8 mouse cellular contexts compared by ENCODE assay signal in the genomic region with DNA sequence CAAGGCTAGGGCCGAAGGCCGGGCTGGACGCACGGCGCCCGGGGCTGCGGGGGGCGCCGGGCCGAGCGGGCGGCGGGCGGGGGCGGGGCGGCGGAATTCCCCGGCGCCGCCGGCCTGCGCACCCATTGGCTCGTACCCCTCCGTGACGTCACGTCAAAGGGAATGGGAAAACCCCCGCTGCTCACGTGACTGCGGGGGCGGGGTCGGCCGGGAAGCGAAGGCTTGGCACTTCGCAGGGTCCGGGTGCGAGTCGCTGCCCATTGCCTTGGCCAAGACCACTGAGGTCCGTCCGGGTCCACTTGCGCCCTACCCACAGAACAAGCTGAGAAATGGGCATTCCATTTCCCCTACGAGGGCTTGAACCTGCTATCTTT. TPM values are rescaled to one million over a fixed set of nuclear protein-coding genes. Genes with fewer than 3 reads are reported as not detected.
DNase-seq lines count a peak whose midpoint lies in the region; ATAC-seq lines count a peak whose summit lies in the region.

Relb (minus strand) TSS at position 78 of the 374 bp plus-strand sequence.

- peak; percentile 81 for DNase-seq in 3134 (ENCODE audit: extremely low read depth, insufficient read length, low spot score)
- DNase-seq in adrenal gland, postnatal 25 days = peak; percentile 96
- DNase-seq in heart, adult 11 months = peak; percentile 99
- DNase-seq in kidney, adult 18-20 months = peak; percentile 88
- peak; percentile 94 for DNase-seq in limb, embryonic 10.5 days (ENCODE audit: low spot score)
- DNase-seq in skeletal muscle tissue, adult 2 months (ENCODE audit: low read depth, low spot score) = peak; percentile 85

- H3K9ac ChIP-seq in embryonic facial prominence, embryonic 12.5 days = peak within 1 kb of the TSS; percentile 55
- H3K9ac ChIP-seq in midbrain, embryonic 12.5 days (replicated peaks) = peak within 1 kb of the TSS; percentile 52

- H3K27ac ChIP-seq in embryonic facial prominence, embryonic 12.5 days = peak within 1 kb of the TSS; percentile 85
- H3K27ac ChIP-seq in limb, embryonic 10.5 days = peak within 1 kb of the TSS; percentile 75
- H3K27ac ChIP-seq in midbrain, embryonic 12.5 days (replicated peaks) = peak within 1 kb of the TSS; percentile 78

- H3K36me3 ChIP-seq in embryonic facial prominence, embryonic 12.5 days = peaks cover 24% of the 10 kb centered on the region
- H3K36me3 ChIP-seq in limb, embryonic 10.5 days = peaks cover 28% of the 10 kb centered on the region
- H3K36me3 ChIP-seq in midbrain, embryonic 12.5 days = peaks cover 25% of the 10 kb centered on the region

- peak within 1 kb of the TSS; percentile 90 for H3K4me2 ChIP-seq in embryonic facial prominence, embryonic 12.5 days (replicated peaks)
- peak within 1 kb of the TSS; percentile 95 for H3K4me2 ChIP-seq in midbrain, embryonic 12.5 days (replicated peaks)

- no peaks in the 10 kb centered on the region for H3K4me1 ChIP-seq in embryonic facial prominence, embryonic 12.5 days
- peaks cover 16% of the 10 kb centered on the region for H3K4me1 ChIP-seq in limb, embryonic 10.5 days
- H3K4me1 ChIP-seq in midbrain, embryonic 12.5 days = 0 out of 2 replicates have a peak, but pooled peaks cover 6% of the 10 kb centered on the region

- H3K9me3 ChIP-seq in embryonic facial prominence, embryonic 12.5 days = no peaks in the 10 kb centered on the region
- H3K9me3 ChIP-seq in limb, embryonic 10.5 days (replicated peaks) = no peaks in the 10 kb centered on the region
- H3K9me3 ChIP-seq in midbrain, embryonic 12.5 days = no peaks in the 10 kb centered on the region

- no peaks in the 10 kb centered on the region for H3K27me3 ChIP-seq in embryonic facial prominence, embryonic 12.5 days
- no peaks in the 10 kb centered on the region for H3K27me3 ChIP-seq in limb, embryonic 10.5 days (ENCODE audit: low read depth, poor library complexity, severe bottlenecking)
- peaks cover 3% of the 10 kb centered on the region; the same call in 1 of the 2 replicates for H3K27me3 ChIP-seq in midbrain, embryonic 12.5 days

- peak; percentile 32; the same call in 1 of the 2 replicates for ATAC-seq in embryonic facial prominence, embryonic 12.5 days (ENCODE audit: insufficient number of reproducible peaks, insufficient read depth, low FRiP score, low TSS enrichment)
- no peak; the same call in none of the 2 replicates for ATAC-seq in midbrain, embryonic 12.5 days (ENCODE audit: low FRiP score, low read depth)

- H3K4me3 ChIP-seq in embryonic facial prominence, embryonic 12.5 days = peak within 1 kb of the TSS; percentile 78
- H3K4me3 ChIP-seq in limb, embryonic 10.5 days = peak within 1 kb of the TSS; percentile 78
- peak within 1 kb of the TSS; percentile 74 for H3K4me3 ChIP-seq in midbrain, embryonic 12.5 days

- WGBS in embryonic facial prominence, embryonic 12.5 days = under 1% methylated on average over 27 of the region's 41 CpGs
- WGBS in limb, embryonic 10.5 days = under 1% methylated on average over 23 of the region's 41 CpGs
- WGBS in midbrain, embryonic 12.5 days = under 1% methylated on average over 27 of the region's 41 CpGs

RNA-seq across cellular contexts. Expression of gene Relb, which starts in this region (rescaled TPM):
- total RNA-seq in adrenal gland, postnatal 25 days (2021) = 25.6 and 32.3 TPM in 2 replicates
- 8.0 and 8.5 TPM in 2 replicates for polyA plus RNA-seq in embryonic facial prominence, embryonic 12.5 days (2016; fragmentation: Nextera tagmentation; extraction: Ambion mirVana)
- 3.8 and 4.2 TPM in 2 replicates for polyA plus RNA-seq in limb, embryonic 10.5 days (2016; fragmentation: Nextera tagmentation; extraction: Ambion mirVana)
- polyA plus RNA-seq in midbrain, embryonic 12.5 days (2016; fragmentation: Nextera tagmentation; extraction: Ambion mirVana) = 4.2 and 4.9 TPM in 2 replicates
